Mouse (Mus musculus) heart, postnatal 14 days (tissue): ENCODE data around the gene Ccdc77. TPM values are rescaled to one million over a fixed set of nuclear protein-coding genes. Genes with fewer than 3 reads are reported as not detected.

ENCODE experiments used
- DNase-seq, 2 experiments: peaks; one replicate each; pipeline ENCODE4 v3.0.0; 2021 to 2022
- intact Hi-C: fragments of 180-260 bp; cut with DNase I; formaldehyde crosslinking; loops from one replicate; pipeline ENCODE4 v1.15.1; 2025
- long read RNA-seq, 2 experiments: library from polyadenylated mRNA; stranded (forward); transcript quantifications; one replicate each; pipeline ENCODE4 v2.0.0; 2021
- total RNA-seq, 2 experiments: library from RNA; stranded (reverse); gene quantifications; 2 replicates each; pipeline ENCODE4 v1.2.3; 2021

The Ccdc77 gene
- 1 to 10 TPM; 7.1 to 7.7 TPM for total RNA-seq
- long read RNA-seq, experiment 1, partial matches to known transcripts: 1 of 7 reads
- long read RNA-seq, experiment 1, other reads (novel, unspliced or antisense): 6 of 7 reads
- long read RNA-seq, experiment 2, partial matches to known transcripts: 0 of 4 reads
- long read RNA-seq, experiment 2, other reads (novel, unspliced or antisense): 3 of 4 reads

DNA sequence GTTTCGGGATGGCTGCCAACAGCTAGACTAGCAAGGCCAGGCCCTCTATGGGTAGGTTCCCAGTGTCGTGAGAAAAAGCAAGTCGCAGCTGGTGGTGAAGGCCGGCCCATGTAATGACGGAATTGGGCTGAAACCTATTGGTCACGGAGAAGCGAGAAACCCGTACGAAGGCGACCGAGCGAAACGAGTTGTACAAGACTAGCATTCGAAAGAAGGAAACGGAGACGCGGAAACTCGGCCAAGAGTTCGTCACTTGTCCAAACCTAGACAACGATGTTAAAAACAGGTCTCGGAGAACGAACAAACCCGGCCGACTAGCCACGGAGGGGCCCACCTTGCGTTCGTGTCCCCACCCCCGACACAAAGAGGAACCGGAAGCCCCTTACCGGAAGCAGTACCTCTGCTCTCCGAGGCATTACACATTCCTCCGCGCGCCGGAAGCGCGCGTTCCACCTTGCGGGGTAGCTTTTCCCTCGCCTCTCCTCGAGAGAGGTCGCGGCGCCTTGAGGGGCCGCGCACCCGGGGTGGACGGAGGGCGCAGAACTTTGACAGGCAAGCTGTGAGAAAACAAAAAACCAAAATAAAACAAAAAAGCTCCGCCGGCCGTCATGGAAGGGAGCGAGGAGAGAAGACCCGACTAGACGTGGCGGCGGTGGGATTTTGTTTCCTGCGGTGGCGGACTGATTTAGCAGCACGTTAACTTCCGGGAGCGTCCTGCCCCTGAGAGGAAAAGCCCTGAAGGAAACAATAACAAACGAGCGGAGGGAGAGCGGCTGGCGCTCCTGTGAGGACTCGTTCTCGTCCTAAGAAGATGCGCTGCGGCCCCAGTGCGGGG lies at the start of gene Ccdc77, which contains the start of gene Kdm5a:
Gene Ccdc77, minus strand, starts transcription at position 687 of the 835 bp plus-strand sequence.
Gene Kdm5a, plus strand, starts transcription at position 437 of the 835 bp plus-strand sequence.
- intact Hi-C loops: no loop called here
- DNase-seq: peak; percentile 90 to 91

DNA sequence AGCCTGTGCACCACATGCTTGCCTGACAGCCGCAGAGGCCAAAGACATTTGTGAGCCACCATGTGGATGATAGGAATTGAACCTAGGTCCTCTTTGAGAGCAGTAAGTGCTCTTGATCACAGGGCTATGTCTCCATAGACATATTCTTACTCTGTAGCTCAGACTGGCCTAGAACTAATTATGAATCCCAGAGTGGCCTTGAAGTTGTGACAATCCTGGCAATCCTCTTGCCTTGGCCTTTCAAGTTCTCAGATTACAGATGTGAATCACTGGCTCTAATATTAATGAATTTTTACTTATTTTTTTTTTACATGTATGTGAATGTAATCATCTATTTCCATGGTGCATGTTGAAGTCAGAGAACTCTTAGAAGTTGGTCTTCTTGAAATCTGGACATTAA lies 39.8 kb upstream of the Ccdc77 start:
- intact Hi-C loops: no loop called here
- no peak for DNase-seq

DNA sequence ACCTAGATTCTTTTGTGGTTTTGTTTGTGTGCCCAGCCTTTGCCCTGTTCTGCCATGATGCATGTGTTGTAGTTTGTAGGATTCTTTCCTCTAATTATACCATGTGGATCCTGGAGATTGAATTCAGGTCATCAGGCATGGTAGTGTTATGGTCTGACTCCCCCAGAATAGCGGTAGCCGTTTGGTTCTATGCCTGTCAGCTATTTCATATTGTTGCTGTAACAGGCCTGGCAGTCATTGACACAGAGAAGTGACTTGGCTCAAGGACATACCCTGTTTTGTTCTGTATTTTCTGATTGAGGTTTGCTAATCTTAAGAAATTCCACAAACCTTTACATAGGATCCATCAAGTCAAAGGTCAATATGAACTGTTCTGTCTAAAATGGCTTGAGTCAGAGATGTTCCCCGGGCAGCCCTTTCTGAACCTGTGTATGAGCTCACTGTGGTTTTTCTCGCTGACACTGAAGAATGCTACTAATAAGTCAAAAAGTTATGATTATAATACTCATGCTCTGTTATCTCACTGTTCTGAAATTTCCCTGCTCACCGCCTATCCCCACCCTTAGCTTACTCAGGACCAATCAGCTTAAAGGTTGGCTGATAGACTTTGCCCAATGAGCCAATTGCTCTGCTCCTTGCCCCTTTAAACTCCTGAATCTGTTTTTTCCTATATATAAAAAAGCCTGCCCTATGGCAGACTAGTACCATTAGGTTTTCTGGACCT lies 31.6 kb upstream of the Ccdc77 start:
- intact Hi-C loops: loop anchor here (5.0 kb wide), 1 partner anchor 37 kb away; no protein-coding TSS in a partner anchor
- DNase-seq: no peak

GRCm38 (mm10) chr6:120392811-120393210 lies 28.6 kb upstream of the Ccdc77 start:
- intact Hi-C loops: no loop called here

GRCm38 (mm10) chr6:120390054-120390453 lies 25.9 kb upstream of the Ccdc77 start:
- intact Hi-C loops: no loop called here
- DNase-seq: no peak

More at GRCm38 (mm10) chr6:120392811-120393210, 28.6 kb upstream of the Ccdc77 start:
- DNase-seq: no peak

- DNase-seq: no peak
- intact Hi-C loops: no loop called here
Measured at GRCm38 (mm10) chr6:120376736-120377135, 12.6 kb upstream of the Ccdc77 start.

DNA sequence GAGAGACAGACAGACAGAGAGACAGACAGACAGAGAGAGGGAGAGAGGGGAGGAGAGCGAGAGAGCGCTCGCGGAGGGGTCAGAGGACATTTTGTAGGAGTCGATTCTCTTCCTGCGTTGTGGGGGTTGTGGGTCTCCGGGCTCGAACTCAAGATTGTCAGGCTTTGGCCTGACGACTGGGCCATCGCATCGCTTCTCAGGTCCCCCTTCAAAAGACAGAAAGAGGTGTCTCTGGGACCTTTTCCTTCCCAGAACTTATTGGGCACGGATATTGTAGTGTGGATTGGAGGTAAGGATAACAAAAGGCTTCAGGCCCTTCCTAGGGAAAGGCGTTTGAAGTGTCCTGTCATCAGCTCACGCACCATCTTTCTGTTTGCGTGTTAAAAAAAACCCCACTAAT lies 877 bp upstream of the Ccdc77 start:
- intact Hi-C loops: no loop called here
- DNase-seq: no peak

DNA sequence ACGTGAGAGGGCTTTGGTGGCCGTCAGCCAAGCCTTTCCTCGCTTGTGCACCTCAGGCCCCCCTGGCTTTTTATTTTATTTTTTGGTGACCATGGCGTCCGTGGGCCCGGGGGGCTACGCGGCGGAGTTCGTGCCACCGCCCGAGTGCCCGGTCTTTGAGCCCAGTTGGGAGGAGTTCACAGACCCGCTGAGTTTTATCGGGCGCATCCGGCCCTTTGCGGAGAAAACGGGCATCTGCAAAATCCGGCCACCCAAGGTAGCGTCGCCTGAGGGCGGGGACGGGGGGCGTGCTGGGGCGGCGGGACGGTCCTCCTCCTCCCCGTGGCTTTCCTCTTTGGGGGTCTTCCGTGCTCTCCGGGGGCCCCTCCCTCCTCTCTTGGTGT lies 340 bp upstream of the Ccdc77 start:
- DNase-seq: no peak
- intact Hi-C loops: no loop called here

DNA sequence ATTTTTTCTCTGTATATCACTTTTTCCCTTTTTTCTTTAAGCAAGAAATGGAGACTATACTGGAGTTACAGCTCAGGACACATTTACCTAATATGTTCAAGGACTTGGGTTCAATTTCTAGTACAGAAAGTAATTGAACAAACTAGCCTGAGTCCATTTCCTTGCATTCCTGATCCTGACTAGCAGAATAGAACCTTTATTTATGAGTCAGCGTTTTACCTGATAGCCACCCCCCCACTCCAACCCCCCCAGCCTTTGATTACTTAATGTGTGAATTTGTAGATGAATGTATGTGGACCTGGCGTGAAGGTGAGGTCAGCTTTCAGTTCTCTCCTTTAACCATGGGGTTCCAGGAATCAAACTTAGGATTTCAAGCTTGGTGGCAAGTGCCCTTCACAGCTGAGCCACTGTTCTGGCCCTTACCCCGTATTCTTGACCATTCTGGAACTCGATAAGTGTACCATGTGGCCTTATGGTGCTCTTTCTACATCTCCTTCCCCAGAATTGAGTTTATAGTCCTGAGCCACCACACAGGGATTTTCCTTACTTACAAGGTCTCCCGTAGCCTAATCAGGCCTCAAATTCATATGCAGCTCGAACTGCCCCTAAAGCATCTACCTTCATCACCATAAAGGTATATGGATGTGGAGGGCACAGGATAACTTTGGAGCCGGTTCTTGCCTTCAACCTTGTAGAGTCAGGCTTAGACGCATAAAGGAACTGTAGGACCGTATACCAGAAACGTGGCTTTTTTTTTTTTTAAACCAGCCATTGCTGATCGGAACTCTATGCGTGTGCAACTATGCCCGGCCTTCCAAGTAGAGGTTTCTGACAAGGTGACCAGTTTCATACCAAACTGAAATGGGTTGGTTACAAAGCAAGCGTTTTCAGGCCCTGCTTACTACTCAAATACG lies 1.1 kb downstream of the Ccdc77 start:
- DNase-seq: no peak
- intact Hi-C loops: no loop called here

DNA sequence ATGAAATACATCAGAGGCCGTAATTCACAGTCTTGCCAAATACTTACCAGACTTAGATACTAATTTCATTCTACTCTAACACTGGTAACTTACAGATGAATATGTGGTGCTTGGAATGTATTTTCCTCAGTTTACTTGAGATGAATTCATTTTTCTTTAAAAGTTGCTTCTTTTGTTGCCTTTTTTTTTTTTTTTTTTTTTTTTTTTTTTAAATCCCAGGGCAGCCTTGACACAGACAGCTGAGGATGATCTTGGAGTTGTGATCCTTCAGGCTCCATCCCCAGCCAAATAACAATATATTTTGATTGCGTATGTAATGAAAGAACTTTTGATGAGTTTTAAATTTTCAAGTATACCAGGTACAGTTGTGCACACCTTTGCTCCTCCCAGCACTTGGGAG lies 2.0 kb downstream of the Ccdc77 start:
- DNase-seq: no peak
- intact Hi-C loops: no loop called here

DNA sequence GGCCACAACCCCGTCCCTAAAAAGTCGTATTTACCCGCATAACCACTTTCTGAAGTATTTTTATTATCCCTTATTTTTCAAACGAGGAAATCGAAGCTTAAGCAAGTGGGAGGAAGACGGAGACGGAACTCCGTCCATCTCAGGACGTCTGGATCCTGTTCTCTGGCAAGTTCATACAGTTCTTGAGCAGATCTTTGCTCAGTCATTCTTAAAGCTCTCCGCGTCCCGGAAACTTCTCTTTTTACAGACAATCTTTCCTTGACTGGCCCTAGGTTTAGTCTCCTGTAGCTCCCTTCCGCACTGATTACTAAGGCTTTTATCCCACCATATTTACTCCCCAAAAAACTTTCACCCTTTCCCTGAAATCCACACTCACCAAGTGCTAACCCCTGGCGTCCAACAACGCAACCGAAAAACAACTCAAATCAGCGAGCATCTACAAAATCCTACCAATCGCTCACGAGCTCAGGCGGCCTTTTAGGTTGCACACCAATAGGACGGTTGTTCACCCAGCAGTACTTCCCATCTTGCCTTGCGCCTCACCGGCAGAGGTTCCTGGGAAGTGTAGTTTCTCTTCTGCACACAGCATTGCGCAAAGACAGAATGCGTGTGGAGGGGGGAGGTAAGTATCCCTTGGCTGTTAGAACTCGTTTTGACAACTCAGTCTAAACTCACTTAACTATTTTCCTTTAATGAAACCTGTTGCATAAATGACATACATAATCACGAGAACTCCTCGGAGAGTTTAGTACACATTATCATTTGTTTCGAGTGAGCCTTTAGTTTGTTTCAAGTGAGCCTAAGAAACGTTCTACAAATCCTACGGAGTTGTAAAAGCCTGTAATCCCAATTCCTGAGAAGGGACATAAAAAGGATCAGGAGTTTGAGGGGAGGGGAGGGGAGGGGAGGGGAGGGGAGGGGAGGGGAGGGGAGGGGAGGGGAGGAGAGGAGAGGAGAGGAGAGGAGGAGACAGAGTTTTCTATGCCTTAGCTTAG lies 6.9 kb downstream of the Ccdc77 start:
- intact Hi-C loops: no loop called here

GRCm38 (mm10) chr6:120356478-120356877 lies 7.7 kb downstream of the Ccdc77 start:
- no peak for DNase-seq
- intact Hi-C loops: no loop called here

More for the DNA sequence above, 6.9 kb downstream of the Ccdc77 start:
- peak; percentile 78 to 81 for DNase-seq

DNA sequence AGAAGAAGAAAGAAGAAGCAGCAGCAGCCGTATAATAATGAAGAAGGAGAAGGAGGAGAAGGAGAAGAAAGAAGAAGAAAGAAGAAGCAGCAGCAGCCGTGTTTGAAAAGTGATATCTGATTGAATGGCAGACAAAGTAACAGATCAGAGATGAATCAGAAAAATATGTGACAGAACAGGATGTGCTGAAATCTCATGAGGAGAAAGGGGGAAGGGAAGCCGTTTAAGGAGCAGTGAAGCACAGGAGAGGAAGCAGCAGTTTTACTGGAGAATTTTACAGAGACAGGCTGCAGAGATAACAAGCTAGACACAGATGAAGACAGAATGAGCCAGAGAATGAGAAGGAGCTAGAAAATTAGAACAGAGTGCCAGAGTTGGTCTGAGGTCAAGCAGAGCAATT lies 15.2 kb downstream of the Ccdc77 start:
- intact Hi-C loops: no loop called here

GRCm38 (mm10) chr6:120343992-120344391 lies 20.2 kb downstream of the Ccdc77 start:
- intact Hi-C loops: no loop called here
- DNase-seq: no peak

More for the DNA sequence above, 15.2 kb downstream of the Ccdc77 start:
- no peak for DNase-seq

GRCm38 (mm10) chr6:120332351-120332750 lies 31.8 kb downstream of the Ccdc77 start:
- intact Hi-C loops: no loop called here
- DNase-seq: no peak

DNA sequence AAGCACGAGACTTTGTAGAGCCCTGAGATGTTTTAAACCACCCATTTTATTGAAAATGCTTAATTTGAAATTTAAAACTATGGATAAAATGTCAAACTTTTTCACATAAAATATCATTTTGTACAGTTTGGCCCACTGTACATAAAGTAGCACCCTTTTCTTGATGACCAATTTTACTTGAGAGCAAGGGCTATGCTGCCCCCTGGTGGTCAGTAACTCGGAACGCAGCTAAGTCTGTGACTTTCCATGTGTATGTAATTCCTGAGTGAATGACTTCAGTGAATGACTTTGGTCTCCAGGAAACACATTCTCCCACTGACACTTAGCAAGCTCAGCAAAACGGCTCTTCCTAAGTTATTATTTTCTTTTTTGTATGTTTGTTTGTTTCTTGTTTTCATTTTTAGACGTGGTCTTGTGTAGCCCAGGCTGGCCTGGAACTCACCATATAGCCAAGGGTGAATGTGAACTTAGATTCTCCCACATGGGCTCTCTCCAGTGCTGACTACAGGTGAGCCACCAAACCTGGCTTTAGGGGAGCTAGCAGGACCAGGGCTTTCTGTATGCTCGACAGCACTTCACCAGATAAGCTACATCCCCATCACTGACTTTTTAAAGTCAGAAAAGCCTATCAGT lies 39.8 kb downstream of the Ccdc77 start:
- intact Hi-C loops: loop anchor here (1.0 kb wide), 1 partner anchor 101 kb away; no protein-coding TSS in a partner anchor
- peak; percentile 73 to 78 for DNase-seq

DNA sequence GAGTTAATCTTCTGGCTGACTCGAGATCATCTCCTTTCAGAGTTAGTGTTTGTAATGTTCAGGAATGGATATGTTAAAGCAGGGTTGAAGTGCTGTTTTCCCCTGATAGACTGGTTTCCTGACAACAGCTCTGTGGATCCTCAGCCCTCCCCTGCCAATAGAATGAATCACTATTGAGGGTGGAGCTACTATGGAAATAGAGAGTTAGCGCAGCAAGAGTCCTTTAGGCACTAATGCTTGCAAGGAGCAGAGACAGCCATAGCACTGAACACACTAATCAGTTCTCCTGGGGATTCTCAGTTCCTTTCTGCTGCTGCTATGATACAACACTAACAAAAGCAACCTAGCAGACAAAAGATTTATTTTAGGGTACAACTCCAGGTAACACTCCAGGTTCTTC lies 43.8 kb downstream of the Ccdc77 start:
- no peak for DNase-seq
- intact Hi-C loops: no loop called here

- no peak for DNase-seq
- intact Hi-C loops: no loop called here
Measured at GRCm38 (mm10) chr6:120319129-120319528, 45.0 kb downstream of the Ccdc77 start.
